Mouse (Mus musculus): ENCODE measurements around the gene Hyal3. TPM values are rescaled to one million over a fixed set of nuclear protein-coding genes. Genes with fewer than 3 reads are reported as not detected.

The Hyal3 gene
- total RNA-seq, 2 experiments from 2014 or later = 2.0 to 2.1 TPM

DNA sequence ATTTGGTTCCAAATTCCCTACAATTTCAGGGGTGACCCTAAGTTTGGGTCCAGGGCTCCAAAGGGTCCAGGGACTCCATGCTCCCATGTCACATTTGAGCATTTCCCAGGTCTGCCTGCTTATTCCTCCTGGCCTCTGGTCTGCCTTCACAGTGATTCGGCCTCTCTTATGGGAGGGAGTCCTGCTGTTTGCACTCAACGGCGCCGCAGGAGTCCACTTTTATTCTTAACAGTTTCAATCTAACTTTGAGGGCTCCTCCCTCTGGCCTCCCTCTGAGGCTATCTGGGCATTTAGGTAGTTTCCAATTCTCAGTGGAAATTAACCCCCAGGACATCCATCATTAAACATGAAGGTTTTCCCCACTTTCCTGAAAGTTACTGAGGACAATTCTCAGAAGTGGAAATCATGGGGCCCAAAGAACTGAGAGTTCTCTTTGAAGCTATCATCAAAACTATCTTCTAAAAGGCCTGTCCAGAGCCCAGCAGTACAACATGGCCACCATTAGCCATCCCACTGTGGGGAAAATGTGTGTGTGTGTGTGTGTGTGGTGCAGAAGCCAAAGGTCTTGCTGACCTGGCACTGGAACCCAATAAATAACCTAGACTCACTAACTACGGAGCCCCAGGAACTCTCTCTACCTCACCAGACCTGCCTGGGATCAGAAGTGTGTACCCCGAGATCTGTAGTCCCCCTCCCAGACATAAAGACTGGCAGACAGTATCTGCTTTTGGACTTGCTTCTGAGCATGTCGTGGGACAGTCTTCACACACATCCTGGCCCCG, 13.9 kb downstream of the Hyal3 start:
- TF ChIP-seq CTCF (conservative IDR thresholded peaks at IDR 0.05) = no peak
- H3K27ac ChIP-seq = no peak overlapping the region
- no peak overlapping the region for H3K4me3 ChIP-seq
- no peak for DNase-seq (ENCODE audit: low spot score in 2 of 2)

DNA sequence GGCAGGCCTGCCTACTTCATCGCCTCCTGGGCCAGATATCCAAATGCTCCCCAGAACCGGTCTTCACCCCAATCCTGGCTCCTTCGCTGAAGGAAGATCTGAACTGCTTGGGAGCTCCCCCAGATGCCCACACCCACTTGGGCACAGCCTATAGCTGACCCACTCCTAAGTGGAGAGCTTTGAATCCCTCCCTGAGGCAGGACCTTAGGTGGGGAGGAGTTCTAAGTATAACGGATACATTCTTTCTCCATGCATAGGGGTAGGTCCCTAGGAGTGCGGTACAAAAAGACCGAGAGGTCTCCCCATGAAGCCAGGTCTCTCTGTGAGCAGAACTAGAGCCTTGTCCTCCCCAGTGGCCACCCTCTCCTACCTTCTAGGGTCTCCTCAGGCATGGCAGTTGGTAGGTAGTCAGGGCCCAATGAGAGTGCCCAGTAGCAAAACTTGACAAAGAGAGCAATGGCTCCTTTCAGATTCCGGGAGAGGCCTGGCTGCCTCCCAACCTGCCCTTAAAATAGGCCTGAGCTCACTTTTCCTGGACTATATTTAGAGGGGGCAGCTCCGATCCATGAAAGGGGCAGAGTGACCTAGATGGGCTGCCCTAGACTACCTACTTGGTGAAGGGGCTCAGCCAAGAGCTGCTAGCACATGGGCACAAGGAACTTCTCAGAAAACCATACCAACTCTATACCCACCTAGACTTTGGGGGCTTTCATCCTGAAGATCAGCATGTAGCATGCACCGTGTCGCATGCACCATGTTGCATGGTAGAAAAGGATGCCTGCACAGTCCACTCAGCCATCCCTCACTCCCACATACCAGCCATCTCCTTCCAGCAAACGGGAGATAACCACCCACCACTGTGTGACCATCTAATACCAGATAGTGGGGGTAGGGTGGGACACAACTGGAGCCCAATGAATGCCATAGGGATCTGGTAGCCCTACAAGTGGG, 16.3 kb downstream of the Hyal3 start:
- H3K4me3 ChIP-seq = no peak overlapping the region
- 0 out of 2 replicates have a peak overlapping the region, but pooled peaks have one; percentile 28 for H3K27ac ChIP-seq
- no peak for TF ChIP-seq CTCF (conservative IDR thresholded peaks at IDR 0.05)
- DNase-seq (ENCODE audit: low spot score in 2 of 2) = no peak

DNA sequence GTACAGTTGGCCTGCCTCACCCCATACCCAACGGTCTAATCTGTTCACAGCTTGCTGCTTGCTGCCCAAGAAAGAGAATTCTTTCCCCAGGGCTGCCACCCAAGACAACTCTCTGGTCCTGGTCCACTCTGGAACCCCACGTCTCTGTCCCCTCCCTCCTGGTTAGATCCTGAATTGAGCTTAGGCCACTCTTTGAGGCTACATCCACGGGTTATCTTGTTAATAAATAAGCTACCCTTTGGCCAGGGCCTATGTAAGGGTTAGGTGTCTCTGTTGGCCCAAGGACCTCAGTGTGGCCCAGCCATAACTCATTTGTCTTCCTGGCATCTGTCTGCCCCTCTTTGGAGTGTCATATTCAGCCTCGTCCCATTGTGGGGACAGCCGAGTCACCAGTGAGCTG, 17.8 kb downstream of the Hyal3 start:
- H3K27ac ChIP-seq = no peak overlapping the region
- no peak overlapping the region for H3K4me3 ChIP-seq
- no peak for TF ChIP-seq CTCF (conservative IDR thresholded peaks at IDR 0.05)
- no peak for DNase-seq (ENCODE audit: low spot score in 2 of 2)

DNA sequence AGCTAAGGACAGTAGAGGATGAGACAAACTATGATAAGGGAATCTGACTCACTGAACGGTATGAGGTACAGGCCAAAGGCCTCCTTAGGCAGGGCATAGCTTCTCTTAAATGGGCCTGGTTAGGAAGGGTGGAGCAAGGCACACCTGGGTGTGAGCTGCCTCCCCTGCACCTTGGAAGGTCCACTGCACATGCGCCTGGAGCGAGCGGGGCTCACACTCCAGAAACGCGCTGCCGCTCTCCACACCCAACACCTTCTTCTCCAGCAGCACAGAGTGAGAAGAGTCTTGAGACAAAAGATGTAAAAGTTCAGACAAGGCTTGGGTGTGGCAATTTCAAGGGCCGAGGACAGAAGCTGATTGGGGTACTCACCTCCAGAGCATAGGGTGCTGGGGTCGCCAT, 18.8 kb downstream of the Hyal3 start:
- H3K27ac ChIP-seq = no peak overlapping the region; the same call in 1 of the 2 replicates
- no peak for TF ChIP-seq CTCF (conservative IDR thresholded peaks at IDR 0.05)
- no peak overlapping the region; the same call in 1 of the 2 replicates for H3K4me3 ChIP-seq
- DNase-seq (ENCODE audit: low spot score in 2 of 2) = no peak

DNA sequence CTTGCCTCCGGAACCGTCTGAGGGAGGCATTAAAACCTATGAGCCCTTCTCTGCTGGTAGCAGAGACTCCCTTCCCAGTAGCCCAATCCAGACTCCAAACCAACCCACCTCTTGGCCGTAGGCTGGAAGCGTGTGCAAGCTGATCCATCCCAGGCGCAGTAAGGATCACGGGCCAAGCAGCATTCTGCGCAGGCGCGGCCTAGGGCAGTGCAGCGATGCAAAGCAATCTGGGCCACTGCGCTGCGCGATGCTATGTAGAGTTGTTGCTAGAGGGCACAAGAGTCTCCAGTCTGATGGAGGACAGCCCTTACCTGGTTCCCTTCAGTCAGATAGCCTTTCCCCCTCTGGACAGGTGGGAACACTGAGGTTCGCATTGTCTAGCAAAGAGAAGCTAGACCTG, 19.2 kb downstream of the Hyal3 start:
- H3K4me3 ChIP-seq = no peak overlapping the region; the same call in 1 of the 2 replicates
- DNase-seq (ENCODE audit: low spot score in 2 of 2) = peak in 1 of 2 experiments; percentile 41
- H3K27ac ChIP-seq = no peak overlapping the region; the same call in 1 of the 2 replicates
- TF ChIP-seq CTCF (conservative IDR thresholded peaks at IDR 0.05) = no peak

DNA sequence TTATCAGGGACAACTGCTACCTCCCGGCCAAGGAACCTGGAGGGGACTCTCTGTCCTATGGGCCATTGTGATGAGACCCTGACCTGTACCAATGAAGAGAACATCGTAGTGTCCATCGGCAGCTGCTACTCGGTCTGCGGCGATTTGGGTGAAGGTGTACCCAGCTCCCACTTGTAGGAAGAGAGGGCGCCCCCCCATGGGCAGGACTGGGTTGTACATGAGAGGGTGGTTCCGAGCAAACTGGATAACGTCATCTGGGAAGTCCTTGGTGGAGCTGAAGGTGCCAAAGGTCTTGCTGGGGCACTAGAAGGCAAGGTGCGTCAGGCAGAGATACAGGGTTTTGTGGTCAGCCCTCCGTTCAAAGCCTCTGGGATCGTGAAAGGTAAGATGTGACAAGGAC, 20.1 kb downstream of the Hyal3 start:
- TF ChIP-seq CTCF (conservative IDR thresholded peaks at IDR 0.05) = peak; percentile 58

DNA sequence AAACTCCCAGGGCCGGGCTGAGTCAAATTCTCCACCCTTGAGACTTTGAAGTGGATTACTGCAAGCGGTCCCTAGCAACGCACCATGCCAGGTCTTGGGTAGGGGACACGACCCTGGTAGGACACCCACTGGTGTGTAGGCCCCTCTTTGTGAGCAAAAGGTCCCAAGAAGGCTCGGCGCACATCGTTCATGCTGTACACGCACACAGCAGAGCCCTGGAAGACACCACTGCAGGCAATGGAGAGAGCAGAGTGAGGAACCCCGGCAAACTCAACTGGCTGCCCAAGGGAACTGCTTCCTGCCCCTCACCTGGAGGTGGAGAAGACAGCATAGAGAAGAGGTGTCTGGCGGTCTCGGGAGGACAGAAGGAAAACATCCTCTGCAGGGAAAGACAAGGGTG, 20.7 kb downstream of the Hyal3 start:
- no peak for DNase-seq (ENCODE audit: low spot score in 2 of 2)
- no peak for TF ChIP-seq CTCF (conservative IDR thresholded peaks at IDR 0.05)
- H3K4me3 ChIP-seq = no peak overlapping the region

More for the DNA sequence above, 20.1 kb downstream of the Hyal3 start:
- no peak for DNase-seq (ENCODE audit: low spot score in 2 of 2)
- Histone ChIP-seq H3K4me3 (no peak overlapping the region), H3K27ac (no peak overlapping the region)

DNA sequence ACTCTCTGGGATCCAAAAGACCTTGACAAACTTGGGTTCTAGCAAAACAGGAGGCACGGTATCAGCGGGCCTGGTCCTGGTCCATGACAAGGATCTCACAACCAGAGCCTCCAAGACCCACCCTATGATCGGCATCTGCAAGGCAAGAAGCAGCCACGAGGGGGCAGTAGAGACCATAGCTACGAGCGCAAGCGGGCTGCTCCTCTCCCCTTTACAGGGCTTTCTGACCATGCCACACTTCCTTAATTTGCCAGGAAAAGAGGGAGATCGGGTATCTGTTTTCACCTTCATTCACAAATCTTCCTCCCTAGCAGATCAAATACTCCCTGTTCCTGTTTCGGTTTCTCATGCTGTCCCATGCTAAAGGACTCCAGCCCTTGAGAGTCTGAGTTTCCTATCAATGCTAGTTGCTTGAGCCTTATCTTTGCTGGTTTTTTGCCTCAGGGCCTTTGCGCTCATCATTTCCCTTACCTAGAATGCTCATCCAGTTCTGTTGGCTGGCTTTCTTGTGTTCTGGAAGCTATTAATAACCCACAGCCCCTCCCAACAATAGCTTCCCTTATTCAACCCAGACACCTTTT, 21.5 kb downstream of the Hyal3 start:
- TF ChIP-seq CTCF (conservative IDR thresholded peaks at IDR 0.05) = peak; percentile 99; the same call in 1 of the 2 replicates
- Histone ChIP-seq H3K4me3 (no peak overlapping the region), H3K27ac (peak overlapping the region; percentile 63; the same call in 1 of the 2 replicates)
- DNase-seq (ENCODE audit: low spot score in 2 of 2) = peak; percentile 81 to 96

More for the DNA sequence above, 20.7 kb downstream of the Hyal3 start:
- no peak overlapping the region for H3K27ac ChIP-seq

DNA sequence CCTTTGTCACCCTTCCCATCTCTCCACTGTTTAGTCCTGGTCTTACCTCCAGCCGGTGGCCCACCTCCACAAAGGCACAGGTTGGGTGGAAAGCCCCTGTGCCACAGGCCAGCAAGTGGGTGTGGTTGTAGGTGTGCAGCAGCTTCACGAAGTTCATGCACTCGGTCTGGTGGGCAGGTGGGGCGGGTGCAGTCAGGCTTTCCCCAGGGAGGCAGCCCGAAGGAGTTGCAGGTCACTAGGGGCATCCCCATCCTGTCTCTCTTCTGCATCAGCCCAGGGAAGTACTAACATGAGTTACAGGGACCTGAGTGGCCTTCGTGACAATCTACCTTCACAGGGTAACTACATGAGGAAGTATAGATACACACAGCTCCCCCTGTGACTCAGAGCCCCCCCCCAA, 22.6 kb downstream of the Hyal3 start:
- no peak for TF ChIP-seq CTCF (conservative IDR thresholded peaks at IDR 0.05)
- Histone ChIP-seq H3K27ac (no peak overlapping the region), H3K4me3 (no peak overlapping the region)
- DNase-seq (ENCODE audit: low spot score in 2 of 2) = no peak

DNA sequence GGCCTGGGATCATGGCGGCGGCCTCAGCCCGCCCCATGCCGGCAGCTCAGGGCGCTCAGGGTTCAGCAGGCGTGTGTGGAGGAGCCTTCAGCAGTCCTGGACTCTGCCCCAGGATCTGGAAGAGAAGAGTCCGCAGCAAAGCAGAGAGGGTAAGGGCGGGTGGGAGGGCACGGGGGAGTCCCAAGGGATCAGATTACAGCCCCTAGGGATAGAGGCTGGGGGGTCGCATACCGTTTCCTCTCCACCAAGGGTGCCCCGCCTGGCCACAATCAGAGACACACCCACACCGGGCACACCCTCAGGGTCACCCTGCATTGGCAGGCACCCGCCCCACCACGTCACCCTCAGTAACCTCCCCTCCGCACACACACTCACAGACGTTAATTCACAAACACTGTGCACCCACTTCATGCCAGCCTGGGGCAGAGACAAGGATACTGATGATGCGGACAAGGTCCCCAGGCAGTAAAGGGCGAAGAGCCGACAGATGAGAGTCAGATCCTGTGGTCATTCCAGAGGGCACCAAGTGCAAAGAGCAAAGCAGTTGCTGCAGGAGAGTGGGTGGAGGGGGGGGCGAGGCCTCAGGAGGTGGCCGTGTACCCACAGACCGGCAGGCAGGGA, 24.5 kb downstream of the Hyal3 start:
- no peak for TF ChIP-seq CTCF (conservative IDR thresholded peaks at IDR 0.05)
- Histone ChIP-seq H3K27ac (no peak overlapping the region), H3K4me3 (no peak overlapping the region)
- no peak for DNase-seq (ENCODE audit: low spot score in 2 of 2)

DNA sequence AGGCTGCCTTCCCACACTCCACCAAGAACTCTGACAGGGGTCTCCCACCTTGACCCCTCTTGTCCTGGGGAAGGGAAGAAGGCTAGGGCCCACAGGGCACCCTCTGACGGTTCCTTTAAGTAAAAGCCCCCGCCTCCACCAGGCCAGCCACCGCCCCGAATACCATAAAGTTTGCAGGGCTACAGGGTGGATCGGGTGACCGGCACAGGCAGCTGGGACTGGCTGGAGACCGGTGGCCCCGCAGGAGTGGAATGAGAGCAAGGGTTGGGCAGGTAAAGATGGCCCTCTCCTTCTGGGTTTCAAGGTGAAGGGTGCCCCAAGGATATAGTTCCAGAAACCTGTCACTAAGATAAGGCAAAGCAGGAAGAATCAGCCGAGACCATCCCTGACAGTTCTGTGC, 26.0 kb downstream of the Hyal3 start:
- DNase-seq (ENCODE audit: low spot score in 2 of 2) = no peak
- no peak for TF ChIP-seq CTCF (conservative IDR thresholded peaks at IDR 0.05)
- Histone ChIP-seq H3K27ac (no peak overlapping the region), H3K4me3 (no peak overlapping the region)

DNA sequence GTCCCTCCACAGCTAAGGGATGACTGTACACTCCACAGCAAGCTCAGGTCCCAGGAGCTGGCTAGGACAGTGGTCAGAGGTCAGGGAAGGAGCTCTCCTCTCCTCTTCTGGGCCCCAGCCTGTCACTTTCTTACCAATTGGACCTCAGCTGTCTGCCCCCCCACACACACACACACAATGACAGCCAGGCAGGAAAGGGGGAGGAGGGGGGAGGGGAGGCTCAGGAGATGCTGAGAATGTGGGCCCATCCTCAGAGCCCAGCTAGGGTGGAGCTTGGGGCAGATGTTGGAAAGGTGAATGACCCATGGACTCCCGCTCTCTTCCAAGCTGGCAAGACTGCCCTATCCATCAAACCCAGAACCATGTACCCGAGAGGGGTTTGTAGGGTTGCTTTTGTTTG, 26.4 kb downstream of the Hyal3 start:
- DNase-seq (ENCODE audit: low spot score in 2 of 2) = no peak
- no peak for TF ChIP-seq CTCF (conservative IDR thresholded peaks at IDR 0.05)
- Histone ChIP-seq H3K4me3 (no peak overlapping the region), H3K27ac (no peak overlapping the region)

Data from layer of hippocampus, adult 2 months (tissue).